Mouse (Mus musculus): ENCODE measurements around the gene Ccdc85c. TPM values are rescaled to one million over a fixed set of nuclear protein-coding genes. Genes with fewer than 3 reads are reported as not detected.

Ccdc85c gene
- polyA plus RNA-seq, 1 experiment from 2014 or later: 17.8 TPM

GRCm38 (mm10) chr12:108287011-108287410 lies 11.8 kb upstream of the Ccdc85c start:
- no peak overlapping the region for H3K4me3 ChIP-seq (ENCODE audit: low read depth, low read length)
- ATAC-seq (ENCODE audit: low FRiP score) (no peak), DNase-seq (ENCODE audit: low spot score) (no peak)
- no peaks in the 10 kb centered on the region for H3K9me3 ChIP-seq (ENCODE audit: control insufficient read depth, low read length)
- H3K4me2 ChIP-seq (replicated peaks; ENCODE audit: low read depth, low read length): no peak overlapping the region
- no peak overlapping the region for H3K27ac ChIP-seq (ENCODE audit: low read depth, low read length)
- no peaks in the 10 kb centered on the region; the same call in 1 of the 2 replicates for H3K27me3 ChIP-seq (ENCODE audit: control insufficient read depth, insufficient read depth, low read length)
- WGBS: 91% methylated on average over 8 of the region's 8 CpGs
- H3K36me3 ChIP-seq (ENCODE audit: control insufficient read depth, insufficient read depth, low read length): no peaks in the 10 kb centered on the region
- H3K4me1 ChIP-seq (replicated peaks; ENCODE audit: control insufficient read depth, insufficient read depth, low read length): peaks cover 11% of the 10 kb centered on the region
- H3K9ac ChIP-seq (ENCODE audit: low read depth, low read length): no peak overlapping the region

- ATAC-seq (ENCODE audit: low FRiP score): no peak
Measured at GRCm38 (mm10) chr12:108286381-108286780, 11.2 kb upstream of the Ccdc85c start.

GRCm38 (mm10) chr12:108285225-108286011 lies 10.2 kb upstream of the Ccdc85c start:
- WGBS: 28% methylated on average over 11 of the region's 11 CpGs
- H3K4me3 ChIP-seq (ENCODE audit: low read depth, low read length): no peak overlapping the region
- H3K27ac ChIP-seq (ENCODE audit: low read depth, low read length): peak overlapping the region; percentile 68
- ATAC-seq (ENCODE audit: low FRiP score): peak; percentile 65
- H3K9ac ChIP-seq (ENCODE audit: low read depth, low read length): peak overlapping the region; percentile 20; the same call in 1 of the 2 replicates
- no peaks in the 10 kb centered on the region for H3K9me3 ChIP-seq (ENCODE audit: control insufficient read depth, low read length)
- H3K36me3 ChIP-seq (ENCODE audit: control insufficient read depth, insufficient read depth, low read length): no peaks in the 10 kb centered on the region
- DNase-seq (ENCODE audit: low spot score): peak; percentile 61
- peaks cover 9% of the 10 kb centered on the region for H3K4me1 ChIP-seq (replicated peaks; ENCODE audit: control insufficient read depth, insufficient read depth, low read length)
- H3K27me3 ChIP-seq (ENCODE audit: control insufficient read depth, insufficient read depth, low read length): no peaks in the 10 kb centered on the region; the same call in 1 of the 2 replicates
- H3K4me2 ChIP-seq (replicated peaks; ENCODE audit: low read depth, low read length): peak overlapping the region; percentile 22; the same call in 1 of the 2 replicates

More at GRCm38 (mm10) chr12:108286381-108286780, 11.2 kb upstream of the Ccdc85c start:
- Histone ChIP-seq H3K36me3 (ENCODE audit: control insufficient read depth, insufficient read depth, low read length) (no peaks in the 10 kb centered on the region), H3K4me3 (ENCODE audit: low read depth, low read length) (no peak overlapping the region), H3K9ac (ENCODE audit: low read depth, low read length) (no peak overlapping the region), H3K9me3 (ENCODE audit: control insufficient read depth, low read length) (no peaks in the 10 kb centered on the region), H3K4me1 (replicated peaks; ENCODE audit: control insufficient read depth, insufficient read depth, low read length) (peaks cover 9% of the 10 kb centered on the region), H3K27me3 (ENCODE audit: control insufficient read depth, insufficient read depth, low read length) (no peaks in the 10 kb centered on the region; the same call in 1 of the 2 replicates), H3K27ac (ENCODE audit: low read depth, low read length) (peak overlapping the region; percentile 68; the same call in 1 of the 2 replicates), H3K4me2 (replicated peaks; ENCODE audit: low read depth, low read length) (no peak overlapping the region)
- 84% methylated on average over 4 of the region's 4 CpGs for WGBS
- DNase-seq (ENCODE audit: low spot score): no peak

GRCm38 (mm10) chr12:108284455-108285224 lies 9.4 kb upstream of the Ccdc85c start:
- Histone ChIP-seq H3K27ac (ENCODE audit: low read depth, low read length) (peak overlapping the region; percentile 68), H3K36me3 (ENCODE audit: control insufficient read depth, insufficient read depth, low read length) (no peaks in the 10 kb centered on the region), H3K27me3 (ENCODE audit: control insufficient read depth, insufficient read depth, low read length) (no peaks in the 10 kb centered on the region; the same call in 1 of the 2 replicates), H3K9me3 (ENCODE audit: control insufficient read depth, low read length) (no peaks in the 10 kb centered on the region), H3K9ac (ENCODE audit: low read depth, low read length) (peak overlapping the region; percentile 20; the same call in 1 of the 2 replicates), H3K4me3 (ENCODE audit: low read depth, low read length) (no peak overlapping the region), H3K4me2 (replicated peaks; ENCODE audit: low read depth, low read length) (0 out of 2 replicates have a peak overlapping the region, but pooled peaks have one; percentile 11), H3K4me1 (replicated peaks; ENCODE audit: control insufficient read depth, insufficient read depth, low read length) (peaks cover 9% of the 10 kb centered on the region)
- 36% methylated on average over 14 of the region's 14 CpGs for WGBS
- DNase-seq (ENCODE audit: low spot score): peak; percentile 63
- ATAC-seq (ENCODE audit: low FRiP score): peak; percentile 55

- no peak overlapping the region for H3K9ac ChIP-seq (ENCODE audit: low read depth, low read length)
- ATAC-seq (ENCODE audit: low FRiP score): no peak
- no peaks in the 10 kb centered on the region for H3K9me3 ChIP-seq (ENCODE audit: control insufficient read depth, low read length)
- H3K4me2 ChIP-seq (replicated peaks; ENCODE audit: low read depth, low read length): peak overlapping the region; percentile 80
- H3K36me3 ChIP-seq (ENCODE audit: control insufficient read depth, insufficient read depth, low read length): no peaks in the 10 kb centered on the region
- peak overlapping the region; percentile 97 for H3K27ac ChIP-seq (ENCODE audit: low read depth, low read length)
- H3K4me1 ChIP-seq (replicated peaks; ENCODE audit: control insufficient read depth, insufficient read depth, low read length): peaks cover 11% of the 10 kb centered on the region
- H3K4me3 ChIP-seq (ENCODE audit: low read depth, low read length): no peak overlapping the region; the same call in 1 of the 2 replicates
- no peaks in the 10 kb centered on the region for H3K27me3 ChIP-seq (ENCODE audit: control insufficient read depth, insufficient read depth, low read length)
- WGBS: 44% methylated on average over 13 of the region's 15 CpGs
- DNase-seq (ENCODE audit: low spot score): no peak
Measured at GRCm38 (mm10) chr12:108278221-108278918, 3.1 kb upstream of the Ccdc85c start.

GRCm38 (mm10) chr12:108277341-108277841 lies 2.2 kb upstream of the Ccdc85c start:
- no peaks in the 10 kb centered on the region for H3K27me3 ChIP-seq (ENCODE audit: control insufficient read depth, insufficient read depth, low read length)
- DNase-seq (ENCODE audit: low spot score) (peak; percentile 64), ATAC-seq (ENCODE audit: low FRiP score) (peak; percentile 11; the same call in 1 of the 2 replicates)
- peak overlapping the region; percentile 80 for H3K4me2 ChIP-seq (replicated peaks; ENCODE audit: low read depth, low read length)
- peak overlapping the region; percentile 97 for H3K27ac ChIP-seq (ENCODE audit: low read depth, low read length)
- no peaks in the 10 kb centered on the region for H3K9me3 ChIP-seq (ENCODE audit: control insufficient read depth, low read length)
- no peaks in the 10 kb centered on the region for H3K36me3 ChIP-seq (ENCODE audit: control insufficient read depth, insufficient read depth, low read length)
- peak overlapping the region; percentile 88; the same call in 1 of the 2 replicates for H3K4me3 ChIP-seq (ENCODE audit: low read depth, low read length)
- WGBS: 0% methylated on average over 12 of the region's 12 CpGs
- peaks cover 18% of the 10 kb centered on the region for H3K4me1 ChIP-seq (replicated peaks; ENCODE audit: control insufficient read depth, insufficient read depth, low read length)
- H3K9ac ChIP-seq (ENCODE audit: low read depth, low read length): peak overlapping the region; percentile 21

GRCm38 (mm10) chr12:108275920-108276822 lies 946 bp upstream of the Ccdc85c start:
- Histone ChIP-seq H3K36me3 (ENCODE audit: control insufficient read depth, insufficient read depth, low read length) (no peaks in the 10 kb centered on the region), H3K4me1 (replicated peaks; ENCODE audit: control insufficient read depth, insufficient read depth, low read length) (peaks cover 31% of the 10 kb centered on the region), H3K9me3 (ENCODE audit: control insufficient read depth, low read length) (no peaks in the 10 kb centered on the region), H3K27ac (ENCODE audit: low read depth, low read length) (peak overlapping the region; percentile 97), H3K9ac (ENCODE audit: low read depth, low read length) (peak overlapping the region; percentile 84), H3K4me2 (replicated peaks; ENCODE audit: low read depth, low read length) (peak overlapping the region; percentile 80), H3K4me3 (ENCODE audit: low read depth, low read length) (peak overlapping the region; percentile 88), H3K27me3 (ENCODE audit: control insufficient read depth, insufficient read depth, low read length) (no peaks in the 10 kb centered on the region)
- peak; percentile 71 for ATAC-seq (ENCODE audit: low FRiP score)
- WGBS: under 1% methylated on average over 39 of the region's 47 CpGs
- peak; percentile 76 for DNase-seq (ENCODE audit: low spot score)

All from hindbrain, embryonic 11.5 days (tissue).